Mouse (Mus musculus) MEL (cell line): ENCODE results near the gene Map10.

Experiments
- CHD2 ChIP-seq: IDR thresholded peaks from 2 replicates; pipeline ENCODE4 v1.6.1; 2011; ENCODE audit warnings: low read length, improper control_type of control experiment
- CTCF ChIP-seq, 3 experiments: IDR thresholded peaks in 2 of 3; conservative IDR thresholded peaks in 1 of 3; 2 replicates each; pipeline ENCODE4 v1.5.1; 2011 to 2012; ENCODE audit warnings: low read length in 3 of 3, low read depth in 2 of 3, mild to moderate bottlenecking in 2 of 3, improper control_type of control experiment in 1 of 3, inconsistent platforms in 1 of 3, mixed read lengths in 1 of 3, moderate library complexity in 1 of 3; ENCODE audit not compliant: control insufficient read depth in 1 of 3, insufficient read depth in 1 of 3, poor library complexity in 1 of 3, severe bottlenecking in 1 of 3
- EP300 ChIP-seq, 2 experiments: IDR thresholded peaks; 2 replicates each; pipeline ENCODE4 v1.6.1; 2011; ENCODE audit warnings: improper control_type of control experiment in 2 of 2, low read length in 2 of 2, low read depth in 1 of 2, mild to moderate bottlenecking in 1 of 2
- ETS1 ChIP-seq: IDR thresholded peaks from 2 replicates; pipeline ENCODE4 v1.6.1; 2012; ENCODE audit warnings: low read depth, mild to moderate bottlenecking, inconsistent platforms, low read length, improper control_type of control experiment, moderate library complexity
- MAX ChIP-seq: IDR thresholded peaks from 2 replicates; pipeline ENCODE4 v1.6.1; 2011; ENCODE audit warnings: low read length, improper control_type of control experiment
- MYC ChIP-seq: IDR thresholded peaks from 2 replicates; pipeline ENCODE4 v1.6.1; 2011; ENCODE audit warnings: low read depth, mild to moderate bottlenecking, low read length, improper control_type of control experiment, moderate library complexity
- POLR2A ChIP-seq, 2 experiments: IDR thresholded peaks; 2 replicates each; pipeline ENCODE4 v1.6.1; 2011 to 2012; ENCODE audit warnings: low read length in 2 of 2, mild to moderate bottlenecking in 2 of 2, control low read depth in 1 of 2, improper control_type of control experiment in 1 of 2, low read depth in 1 of 2, moderate library complexity in 1 of 2; ENCODE audit not compliant: control insufficient read depth in 1 of 2, insufficient read depth in 1 of 2, poor library complexity in 1 of 2
- USF1 ChIP-seq: IDR thresholded peaks from 2 replicates; pipeline ENCODE4 v1.6.1; 2014; ENCODE audit warnings: low read depth, mild to moderate bottlenecking, inconsistent platforms, low read length, improper control_type of control experiment, moderate library complexity
- ZC3H11A ChIP-seq: IDR thresholded peaks from 2 replicates; pipeline ENCODE4 v1.6.1; 2012; ENCODE audit warnings: low read depth, mild to moderate bottlenecking, inconsistent platforms, low read length, improper control_type of control experiment
- ZKSCAN1 ChIP-seq: IDR thresholded peaks from 2 replicates; pipeline ENCODE4 v1.6.1; 2012; ENCODE audit warnings: low read depth, mild to moderate bottlenecking, inconsistent platforms, low read length, improper control_type of control experiment, moderate library complexity

DNA sequence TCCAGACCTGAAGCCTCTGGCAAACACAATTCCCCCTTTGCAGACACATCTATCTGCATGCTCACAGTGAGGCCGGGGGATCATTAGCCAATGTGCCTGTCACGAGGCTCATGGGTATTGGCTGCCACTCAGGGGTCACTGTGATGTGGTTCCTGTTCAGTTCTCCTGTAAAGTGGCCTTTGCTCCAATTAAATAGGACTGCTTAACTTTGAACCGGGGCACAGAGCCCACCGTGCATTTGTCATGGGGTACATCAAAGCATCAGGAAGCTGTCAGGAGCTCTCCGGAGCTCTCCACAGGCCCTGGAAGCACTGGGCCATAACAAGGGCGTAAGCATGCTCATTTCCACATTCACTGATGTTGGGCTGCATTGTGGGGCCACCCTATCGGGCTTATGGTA is 47.0 kb downstream of the Map10 start:
- TF ChIP-seq CTCF (IDR thresholded peaks at IDR 0.05 in 2 of 3, conservative IDR thresholded peaks at IDR 0.05 in 1 of 3; ENCODE audit: control insufficient read depth in 1 of 3, insufficient read depth in 1 of 3, low read depth in 2 of 3, low read length in 3 of 3, poor library complexity in 1 of 3, severe bottlenecking in 1 of 3) (no peak), ZC3H11A (no peak), POLR2A (IDR thresholded peaks at IDR 0.05; ENCODE audit: control insufficient read depth in 1 of 2, insufficient read depth in 1 of 2, low read depth in 1 of 2, low read length in 2 of 2, poor library complexity in 1 of 2) (no peak), ETS1 (no peak), EP300 (IDR thresholded peaks at IDR 0.05; ENCODE audit: low read depth in 1 of 2, low read length in 2 of 2) (no peak), ZKSCAN1 (no peak), CHD2 (no peak), USF1 (no peak), MAX (no peak), MYC (no peak)
